Mouse (Mus musculus): Measurements from ENCODE around the gene Inppl1. TPM values are rescaled to one million over a fixed set of nuclear protein-coding genes. Genes with fewer than 3 reads are reported as not detected.

Inppl1 gene
- 116 TPM for polyA plus RNA-seq (2012; fragmentation: generic; extraction: Trizol)
- long read RNA-seq, experiment 1, full-length matches to known transcripts, result 2 of 8 reads
- long read RNA-seq, experiment 1, partial matches to known transcripts, result 4 of 8 reads
- long read RNA-seq, experiment 1, other reads (novel, unspliced or antisense), result 2 of 8 reads
- long read RNA-seq, experiment 2, full-length matches to known transcripts, result 86 of 222 reads
- long read RNA-seq, experiment 2, partial matches to known transcripts, result 48 of 222 reads
- long read RNA-seq, experiment 2, other reads (novel, unspliced or antisense), result 88 of 222 reads

DNA sequence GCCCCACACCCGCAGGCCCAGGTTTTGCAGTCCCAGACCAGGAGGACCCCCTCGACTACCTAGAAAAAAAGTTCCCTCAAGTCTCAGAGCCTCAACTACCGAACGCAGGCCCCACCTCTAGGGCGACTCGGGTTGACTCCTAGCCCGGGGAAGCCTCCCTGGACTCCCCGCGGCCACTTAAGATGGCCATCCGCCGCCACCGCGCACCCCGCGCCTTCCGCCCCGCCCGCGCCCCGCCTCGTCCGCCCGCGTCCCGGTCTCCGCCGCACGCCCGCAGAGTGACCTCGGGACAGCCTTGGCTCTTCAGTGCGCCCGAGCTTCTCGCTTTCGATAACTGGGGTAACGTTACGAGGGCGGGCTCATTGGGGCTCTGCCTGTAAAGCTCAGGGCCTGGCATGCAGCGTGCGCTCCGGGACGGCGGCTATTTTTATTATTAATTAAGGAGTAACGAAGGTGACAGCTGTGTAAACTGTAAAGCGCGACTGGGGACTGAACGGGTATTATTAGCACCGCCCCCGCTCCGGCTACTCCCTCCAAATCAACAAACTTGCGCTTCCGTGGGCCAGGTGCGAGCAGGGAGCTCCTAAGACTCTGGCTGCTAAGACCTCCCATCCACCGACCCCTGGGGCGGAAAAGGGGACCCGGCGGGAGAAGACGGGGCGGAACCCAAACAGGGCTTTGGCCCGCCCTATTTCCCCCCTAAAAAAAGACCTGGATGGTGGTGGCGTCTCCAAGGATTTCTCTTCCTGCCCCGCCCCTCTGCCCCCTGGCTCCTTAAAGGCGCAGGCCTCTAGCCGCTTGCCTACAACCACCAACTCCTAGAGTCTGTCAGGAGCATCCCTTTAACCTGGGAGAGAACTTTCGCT, at the start of gene Inppl1:
Gene Inppl1, minus strand, starts transcription at position 624 of the 866 bp plus-strand sequence.
- peak within 1 kb of the TSS; percentile 61 for H3K4me3 ChIP-seq (ENCODE audit: insufficient read depth, poor library complexity, severe bottlenecking)
- peaks cover 27% of the 10 kb centered on the region for H3K79me3 ChIP-seq (ENCODE audit: low read depth)
- H3ac ChIP-seq (ENCODE audit: control insufficient read depth, insufficient read length, low read depth), result peak within 1 kb of the TSS; percentile 100
- peaks cover 26% of the 10 kb centered on the region for H3K36me3 ChIP-seq (ENCODE audit: control insufficient read depth, insufficient read depth)
- no peaks in the 10 kb centered on the region for H3K27me3 ChIP-seq (ENCODE audit: control insufficient read depth, insufficient read depth, insufficient read length)
- H3K79me2 ChIP-seq (ENCODE audit: control insufficient read depth, insufficient read depth), result peaks cover 44% of the 10 kb centered on the region
- no peak for TF ChIP-seq USF1 (IDR thresholded peaks at IDR 0.05; ENCODE audit: low read depth)
- no peak for TF ChIP-seq MAX (IDR thresholded peaks at IDR 0.05)
- no peak for TF ChIP-seq CEBPB (IDR thresholded peaks at IDR 0.05; ENCODE audit: low read depth)
- no peak for TF ChIP-seq MYOG (IDR thresholded peaks at IDR 0.05; ENCODE audit: control insufficient read depth, extremely low read depth, insufficient read length)
- no peak for TF ChIP-seq CTCF (IDR thresholded peaks at IDR 0.05; ENCODE audit: control insufficient read depth, insufficient read depth, insufficient read length)
- no peak for TF ChIP-seq FOSL1 (IDR thresholded peaks at IDR 0.05; ENCODE audit: insufficient read depth, low read length, poor library complexity, severe bottlenecking)
- peak; percentile 44 for TF ChIP-seq MYOD1 (IDR thresholded peaks at IDR 0.05; ENCODE audit: control insufficient read depth, insufficient read length, low read depth)

DNA sequence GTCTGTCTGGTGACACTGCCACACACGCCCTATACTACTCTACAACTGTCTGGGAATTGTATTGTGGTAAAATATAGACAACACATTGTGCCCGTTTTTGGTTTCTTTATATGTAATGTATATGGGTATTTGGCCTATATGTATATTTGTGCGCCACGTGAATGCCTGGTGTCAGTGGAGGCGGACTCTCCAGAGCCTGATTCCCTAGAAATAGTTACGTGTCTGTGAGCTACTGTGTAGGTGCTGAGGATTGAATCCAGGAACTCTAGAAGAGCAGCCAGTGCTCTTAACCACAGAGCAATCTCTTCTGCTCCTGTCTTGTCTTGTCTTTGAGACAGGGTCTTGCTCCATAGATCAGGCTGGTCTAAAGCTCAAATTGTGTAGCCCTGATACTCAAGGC, 48.2 kb upstream of the Inppl1 start:
- Histone ChIP-seq H3K4me3 (ENCODE audit: insufficient read depth, poor library complexity, severe bottlenecking) (no peak overlapping the region), H3K36me3 (ENCODE audit: control insufficient read depth, insufficient read depth) (no peaks in the 10 kb centered on the region)
- no peak for TF ChIP-seq USF1 (IDR thresholded peaks at IDR 0.05; ENCODE audit: low read depth)
- no peak for TF ChIP-seq MYOG (IDR thresholded peaks at IDR 0.05; ENCODE audit: control insufficient read depth, extremely low read depth, insufficient read length)
- TF ChIP-seq CTCF (IDR thresholded peaks at IDR 0.05; ENCODE audit: control insufficient read depth, insufficient read depth, insufficient read length), result no peak
- TF ChIP-seq MAX (IDR thresholded peaks at IDR 0.05), result no peak
- TF ChIP-seq MYOD1 (IDR thresholded peaks at IDR 0.05; ENCODE audit: control insufficient read depth, insufficient read length, low read depth), result no peak
- TF ChIP-seq FOSL1 (IDR thresholded peaks at IDR 0.05; ENCODE audit: insufficient read depth, low read length, poor library complexity, severe bottlenecking), result no peak
- no peak for TF ChIP-seq CEBPB (IDR thresholded peaks at IDR 0.05; ENCODE audit: low read depth)

DNA sequence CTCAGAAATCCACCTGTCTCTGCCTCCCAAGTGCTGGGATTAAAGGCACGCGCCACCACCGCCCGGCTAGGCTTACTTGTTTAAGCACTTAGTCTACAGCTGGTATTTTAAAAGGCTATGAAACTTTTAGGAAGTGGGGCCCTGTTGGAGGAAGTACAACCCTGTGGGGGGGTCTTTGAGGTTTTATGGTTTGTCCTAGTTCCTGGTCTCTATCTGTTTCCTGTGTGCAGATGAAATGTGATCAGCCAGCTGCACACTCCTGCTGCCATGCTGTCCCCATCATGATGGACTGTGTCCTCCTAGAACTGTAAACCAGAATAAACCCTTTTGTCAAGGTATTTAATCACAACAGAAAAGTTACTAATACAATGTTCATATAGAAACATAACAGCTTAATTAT, 46.1 kb upstream of the Inppl1 start:
- Histone ChIP-seq H3ac (ENCODE audit: control insufficient read depth, insufficient read length, low read depth) (no peak overlapping the region), H3K4me3 (ENCODE audit: insufficient read depth, poor library complexity, severe bottlenecking) (no peak overlapping the region), H3K27me3 (ENCODE audit: control insufficient read depth, insufficient read depth, insufficient read length) (no peaks in the 10 kb centered on the region), H3K79me3 (ENCODE audit: low read depth) (no peaks in the 10 kb centered on the region), H3K36me3 (ENCODE audit: control insufficient read depth, insufficient read depth) (no peaks in the 10 kb centered on the region), H3K79me2 (ENCODE audit: control insufficient read depth, insufficient read depth) (no peaks in the 10 kb centered on the region)
- no peak for TF ChIP-seq MYOD1 (IDR thresholded peaks at IDR 0.05; ENCODE audit: control insufficient read depth, insufficient read length, low read depth)
- no peak for TF ChIP-seq FOSL1 (IDR thresholded peaks at IDR 0.05; ENCODE audit: insufficient read depth, low read length, poor library complexity, severe bottlenecking)
- no peak for TF ChIP-seq CEBPB (IDR thresholded peaks at IDR 0.05; ENCODE audit: low read depth)
- no peak for TF ChIP-seq MYOG (IDR thresholded peaks at IDR 0.05; ENCODE audit: control insufficient read depth, extremely low read depth, insufficient read length)
- TF ChIP-seq USF1 (IDR thresholded peaks at IDR 0.05; ENCODE audit: low read depth), result no peak
- TF ChIP-seq CTCF (IDR thresholded peaks at IDR 0.05; ENCODE audit: control insufficient read depth, insufficient read depth, insufficient read length), result no peak
- TF ChIP-seq MAX (IDR thresholded peaks at IDR 0.05), result no peak

More for the DNA sequence above, 48.2 kb upstream of the Inppl1 start:
- no peaks in the 10 kb centered on the region for H3K79me3 ChIP-seq (ENCODE audit: low read depth)
- no peaks in the 10 kb centered on the region for H3K27me3 ChIP-seq (ENCODE audit: control insufficient read depth, insufficient read depth, insufficient read length)
- H3K79me2 ChIP-seq (ENCODE audit: control insufficient read depth, insufficient read depth), result no peaks in the 10 kb centered on the region
- H3ac ChIP-seq (ENCODE audit: control insufficient read depth, insufficient read length, low read depth), result no peak overlapping the region

DNA sequence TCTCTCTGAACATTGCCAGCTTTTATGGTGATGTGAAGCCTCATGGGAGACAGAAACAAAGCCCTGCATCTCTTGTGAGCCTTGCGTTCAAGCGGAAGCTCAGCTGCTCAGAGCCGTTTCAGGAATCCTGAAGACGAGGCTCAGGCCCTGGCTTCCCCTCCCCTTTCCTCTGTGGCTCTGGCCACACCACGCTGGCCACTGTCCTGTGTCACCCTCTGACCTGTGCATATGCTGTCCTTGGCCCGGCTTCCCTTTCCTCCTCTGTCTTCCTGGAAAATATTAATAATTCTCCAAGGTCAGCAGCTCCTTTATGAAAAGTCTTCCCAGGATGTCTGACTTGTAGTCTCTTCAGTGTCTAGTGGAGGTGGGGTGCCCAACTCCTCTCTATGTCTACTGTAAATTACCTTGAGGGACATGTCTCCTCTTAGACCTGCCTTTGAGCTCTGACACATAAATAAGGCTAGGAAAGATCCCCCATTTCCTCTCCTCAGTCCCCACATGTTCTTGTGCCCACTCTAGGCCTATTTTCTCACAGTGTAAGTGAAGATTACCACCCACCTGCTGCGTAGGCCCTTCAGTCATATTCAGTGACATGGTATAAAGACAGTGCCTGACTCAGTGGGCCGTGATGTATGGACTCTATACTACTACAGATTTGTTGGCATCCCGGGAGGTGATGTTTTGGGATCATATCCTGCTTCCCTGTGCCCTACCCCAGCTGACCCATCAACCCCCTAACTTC, 44.6 kb upstream of the Inppl1 start:
- Histone ChIP-seq H3K79me3 (ENCODE audit: low read depth) (no peaks in the 10 kb centered on the region), H3K36me3 (ENCODE audit: control insufficient read depth, insufficient read depth) (no peaks in the 10 kb centered on the region), H3ac (ENCODE audit: control insufficient read depth, insufficient read length, low read depth) (no peak overlapping the region), H3K4me3 (ENCODE audit: insufficient read depth, poor library complexity, severe bottlenecking) (no peak overlapping the region), H3K79me2 (ENCODE audit: control insufficient read depth, insufficient read depth) (no peaks in the 10 kb centered on the region), H3K27me3 (ENCODE audit: control insufficient read depth, insufficient read depth, insufficient read length) (no peaks in the 10 kb centered on the region)
- TF ChIP-seq FOSL1 (IDR thresholded peaks at IDR 0.05; ENCODE audit: insufficient read depth, low read length, poor library complexity, severe bottlenecking) (no peak), CTCF (IDR thresholded peaks at IDR 0.05; ENCODE audit: control insufficient read depth, insufficient read depth, insufficient read length) (no peak), MYOD1 (IDR thresholded peaks at IDR 0.05; ENCODE audit: control insufficient read depth, insufficient read length, low read depth) (no peak), USF1 (IDR thresholded peaks at IDR 0.05; ENCODE audit: low read depth) (no peak), CEBPB (IDR thresholded peaks at IDR 0.05; ENCODE audit: low read depth) (no peak), MAX (IDR thresholded peaks at IDR 0.05) (no peak), MYOG (IDR thresholded peaks at IDR 0.05; ENCODE audit: control insufficient read depth, extremely low read depth, insufficient read length) (no peak)

DNA sequence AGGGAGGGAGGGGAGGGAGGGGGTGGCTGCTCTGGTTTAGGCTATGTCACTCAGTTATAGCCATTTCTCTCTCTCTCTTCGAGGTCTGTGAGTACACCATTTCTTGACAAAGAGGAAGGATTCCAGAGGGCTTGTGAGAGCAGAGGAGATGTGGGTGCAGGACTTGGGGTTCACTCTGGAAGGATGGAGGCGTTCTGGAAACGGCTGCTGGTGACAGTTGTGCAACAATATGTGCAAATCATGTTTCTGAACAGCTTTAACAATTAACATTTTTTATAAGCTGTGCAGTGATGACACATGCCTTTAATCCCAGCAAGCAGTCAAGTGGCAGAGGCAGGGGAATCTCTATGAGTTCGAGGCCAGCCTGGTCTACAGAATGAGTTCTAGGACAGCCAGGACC, 42.8 kb upstream of the Inppl1 start:
- H3ac ChIP-seq (ENCODE audit: control insufficient read depth, insufficient read length, low read depth), result no peak overlapping the region
- no peak overlapping the region for H3K4me3 ChIP-seq (ENCODE audit: insufficient read depth, poor library complexity, severe bottlenecking)
- H3K27me3 ChIP-seq (ENCODE audit: control insufficient read depth, insufficient read depth, insufficient read length), result no peaks in the 10 kb centered on the region
- no peak for TF ChIP-seq MAX (IDR thresholded peaks at IDR 0.05)
- no peak for TF ChIP-seq CTCF (IDR thresholded peaks at IDR 0.05; ENCODE audit: control insufficient read depth, insufficient read depth, insufficient read length)
- no peak for TF ChIP-seq MYOD1 (IDR thresholded peaks at IDR 0.05; ENCODE audit: control insufficient read depth, insufficient read length, low read depth)
- no peak for TF ChIP-seq MYOG (IDR thresholded peaks at IDR 0.05; ENCODE audit: control insufficient read depth, extremely low read depth, insufficient read length)
- TF ChIP-seq CEBPB (IDR thresholded peaks at IDR 0.05; ENCODE audit: low read depth), result no peak
- no peak for TF ChIP-seq USF1 (IDR thresholded peaks at IDR 0.05; ENCODE audit: low read depth)
- TF ChIP-seq FOSL1 (IDR thresholded peaks at IDR 0.05; ENCODE audit: insufficient read depth, low read length, poor library complexity, severe bottlenecking), result no peak
- no peaks in the 10 kb centered on the region for H3K79me3 ChIP-seq (ENCODE audit: low read depth)
- no peaks in the 10 kb centered on the region for H3K36me3 ChIP-seq (ENCODE audit: control insufficient read depth, insufficient read depth)
- H3K79me2 ChIP-seq (ENCODE audit: control insufficient read depth, insufficient read depth), result no peaks in the 10 kb centered on the region
